Mouse (Mus musculus): Measurements from ENCODE around the gene Cbfa2t3. TPM values are rescaled to one million over a fixed set of nuclear protein-coding genes. Genes with fewer than 3 reads are reported as not detected.
A peak's percentile ranks its signal among the peaks of the same experiment; 100 is the strongest.

The Cbfa2t3 gene
- total RNA-seq (2014; rRNA removed) (9.2 and 10.0 TPM in 2 replicates), polyA plus RNA-seq (2015; fragmentation: Nextera tagmentation; extraction: Ambion mirVana) (12.4 and 12.6 TPM in 2 replicates)

GRCm38 (mm10) chr8:122699005-122699492 lies at the start of gene Cbfa2t3:
Cbfa2t3 (minus strand) TSS chr8:122699109.
- TF ChIP-seq CTCF (IDR thresholded peaks at IDR 0.05; ENCODE audit: low read depth): no peak
- H3K9ac ChIP-seq (replicated peaks; ENCODE audit: low read length): no peak within 1 kb of the TSS
- H3K27me3 ChIP-seq (ENCODE audit: insufficient read depth, low read length): no peaks in the 10 kb centered on the region
- H3K9me3 ChIP-seq (ENCODE audit: low read length): no peaks in the 10 kb centered on the region
- DNase-seq (ENCODE audit: low spot score) (no peak), ATAC-seq (0 out of 2 replicates have a peak, but pooled peaks have one; percentile 9)
- no peak within 1 kb of the TSS for H3K4me3 ChIP-seq (ENCODE audit: low read length)
- no peak within 1 kb of the TSS for H3K27ac ChIP-seq
- no peak within 1 kb of the TSS for H3K4me2 ChIP-seq (ENCODE audit: low read depth, low read length)
- 49% methylated on average over 13 of the region's 13 CpGs for whole genome bisulfite sequencing
- no peaks in the 10 kb centered on the region for H3K36me3 ChIP-seq (ENCODE audit: insufficient read depth, low read length)
- H3K4me1 ChIP-seq (ENCODE audit: insufficient read depth, low read length): no peaks in the 10 kb centered on the region

GRCm38 (mm10) chr8:122747825-122748224 lies 48.9 kb upstream of the Cbfa2t3 start:
- Histone ChIP-seq H3K4me1 (ENCODE audit: insufficient read depth, low read length) (peaks cover 38% of the 10 kb centered on the region), H3K9ac (replicated peaks; ENCODE audit: low read length) (no peak overlapping the region), H3K4me3 (ENCODE audit: low read length) (no peak overlapping the region), H3K9me3 (ENCODE audit: low read length) (no peaks in the 10 kb centered on the region), H3K27ac (no peak overlapping the region), H3K4me2 (ENCODE audit: low read depth, low read length) (no peak overlapping the region), H3K27me3 (ENCODE audit: insufficient read depth, low read length) (no peaks in the 10 kb centered on the region), H3K36me3 (ENCODE audit: insufficient read depth, low read length) (no peaks in the 10 kb centered on the region)
- no peak for DNase-seq (ENCODE audit: low spot score)
- 64% methylated on average over 1 of the region's 1 CpGs for WGBS
- no peak for TF ChIP-seq CTCF (IDR thresholded peaks at IDR 0.05; ENCODE audit: low read depth)
- ATAC-seq: no peak

- H3K27me3 ChIP-seq (ENCODE audit: insufficient read depth, low read length): no peaks in the 10 kb centered on the region
- no peak overlapping the region for H3K4me3 ChIP-seq (ENCODE audit: low read length)
- no peak overlapping the region for H3K9ac ChIP-seq (replicated peaks; ENCODE audit: low read length)
- no peak overlapping the region for H3K4me2 ChIP-seq (ENCODE audit: low read depth, low read length)
- ATAC-seq: no peak
- H3K27ac ChIP-seq: peak overlapping the region; percentile 81
- H3K36me3 ChIP-seq (ENCODE audit: insufficient read depth, low read length): no peaks in the 10 kb centered on the region
- H3K4me1 ChIP-seq (ENCODE audit: insufficient read depth, low read length): peaks cover 43% of the 10 kb centered on the region
- 24% methylated on average over 7 of the region's 7 CpGs for WGBS
- TF ChIP-seq CTCF (IDR thresholded peaks at IDR 0.05; ENCODE audit: low read depth): no peak
- DNase-seq (ENCODE audit: low spot score): no peak
- no peaks in the 10 kb centered on the region for H3K9me3 ChIP-seq (ENCODE audit: low read length)
Measured at GRCm38 (mm10) chr8:122746439-122746838, 47.5 kb upstream of the Cbfa2t3 start.

- Histone ChIP-seq H3K27me3 (ENCODE audit: insufficient read depth, low read length) (no peaks in the 10 kb centered on the region), H3K4me2 (ENCODE audit: low read depth, low read length) (peak overlapping the region; percentile 26), H3K9ac (replicated peaks; ENCODE audit: low read length) (no peak overlapping the region), H3K36me3 (ENCODE audit: insufficient read depth, low read length) (no peaks in the 10 kb centered on the region), H3K4me1 (ENCODE audit: insufficient read depth, low read length) (peaks cover 38% of the 10 kb centered on the region), H3K9me3 (ENCODE audit: low read length) (no peaks in the 10 kb centered on the region), H3K4me3 (ENCODE audit: low read length) (no peak overlapping the region), H3K27ac (peak overlapping the region; percentile 81)
- peak; percentile 76 for DNase-seq (ENCODE audit: low spot score)
- peak; percentile 50; the same call in 1 of the 2 replicates for ATAC-seq
- 0 out of 2 replicates have a peak, but pooled peaks have one; percentile 15 for TF ChIP-seq CTCF (IDR thresholded peaks at IDR 0.05; ENCODE audit: low read depth)
- WGBS: 6% methylated on average over 16 of the region's 16 CpGs
Measured at GRCm38 (mm10) chr8:122745750-122746275, 46.9 kb upstream of the Cbfa2t3 start.

GRCm38 (mm10) chr8:122745022-122745749 lies 46.3 kb upstream of the Cbfa2t3 start:
- Histone ChIP-seq H3K4me3 (ENCODE audit: low read length) (no peak overlapping the region), H3K9me3 (ENCODE audit: low read length) (no peaks in the 10 kb centered on the region), H3K36me3 (ENCODE audit: insufficient read depth, low read length) (no peaks in the 10 kb centered on the region), H3K4me1 (ENCODE audit: insufficient read depth, low read length) (peaks cover 33% of the 10 kb centered on the region), H3K4me2 (ENCODE audit: low read depth, low read length) (peak overlapping the region; percentile 26), H3K27ac (peak overlapping the region; percentile 81), H3K27me3 (ENCODE audit: insufficient read depth, low read length) (no peaks in the 10 kb centered on the region), H3K9ac (replicated peaks; ENCODE audit: low read length) (no peak overlapping the region)
- ATAC-seq (peak; percentile 41; the same call in 1 of the 2 replicates), DNase-seq (ENCODE audit: low spot score) (peak; percentile 38)
- no peak for TF ChIP-seq CTCF (IDR thresholded peaks at IDR 0.05; ENCODE audit: low read depth)
- 23% methylated on average over 17 of the region's 17 CpGs for WGBS

- no peak overlapping the region for H3K9ac ChIP-seq (replicated peaks; ENCODE audit: low read length)
- DNase-seq (ENCODE audit: low spot score): peak; percentile 65
Measured at GRCm38 (mm10) chr8:122742471-122742870, 43.6 kb upstream of the Cbfa2t3 start.

More at GRCm38 (mm10) chr8:122742471-122742870, 43.6 kb upstream of the Cbfa2t3 start:
- no peaks in the 10 kb centered on the region for H3K9me3 ChIP-seq (ENCODE audit: low read length)
- H3K4me3 ChIP-seq (ENCODE audit: low read length): no peak overlapping the region
- WGBS: 5% methylated on average over 19 of the region's 19 CpGs
- no peak for TF ChIP-seq CTCF (IDR thresholded peaks at IDR 0.05; ENCODE audit: low read depth)
- ATAC-seq: peak; percentile 31; the same call in 1 of the 2 replicates
- peaks cover 42% of the 10 kb centered on the region for H3K4me1 ChIP-seq (ENCODE audit: insufficient read depth, low read length)
- no peaks in the 10 kb centered on the region for H3K36me3 ChIP-seq (ENCODE audit: insufficient read depth, low read length)
- peak overlapping the region; percentile 42; the same call in 1 of the 2 replicates for H3K27ac ChIP-seq
- no peaks in the 10 kb centered on the region for H3K27me3 ChIP-seq (ENCODE audit: insufficient read depth, low read length)
- peak overlapping the region; percentile 13; the same call in 1 of the 2 replicates for H3K4me2 ChIP-seq (ENCODE audit: low read depth, low read length)

Data from hindbrain, postnatal 0 days (tissue).